Mouse (Mus musculus): Measurements from ENCODE around the gene Ltbp4. TPM values are rescaled to one million over a fixed set of nuclear protein-coding genes. Genes with fewer than 3 reads are reported as not detected.
A peak's percentile ranks its signal among the peaks of the same experiment; 100 is the strongest.

Ltbp4 gene
- polyA plus RNA-seq, 1 experiment from 2014 or later: 11.9 TPM

- no peak overlapping the region for H3K4me3 ChIP-seq (ENCODE audit: low read depth, low read length)
- no peaks in the 10 kb centered on the region for H3K36me3 ChIP-seq (ENCODE audit: control insufficient read depth, insufficient read depth, low read length)
- WGBS: 60% methylated on average over 2 of the region's 2 CpGs
- no peak overlapping the region for H3K9ac ChIP-seq (ENCODE audit: low read length)
- H3K4me1 ChIP-seq (replicated peaks; ENCODE audit: control insufficient read depth, insufficient read depth, low read length): peaks cover 7% of the 10 kb centered on the region; the same call in 1 of the 2 replicates
- H3K27ac ChIP-seq (ENCODE audit: low read depth, low read length): no peak overlapping the region
- peaks cover 33% of the 10 kb centered on the region for H3K27me3 ChIP-seq (ENCODE audit: control insufficient read depth, insufficient read depth, low read length)
- H3K4me2 ChIP-seq (ENCODE audit: low read depth, low read length, severe bottlenecking): no peak overlapping the region
- ATAC-seq (replicated peaks; ENCODE audit: low FRiP score) (no peak), DNase-seq (ENCODE audit: low spot score) (no peak)
- H3K9me3 ChIP-seq (ENCODE audit: control insufficient read depth, low read length): no peaks in the 10 kb centered on the region
Measured at GRCm38 (mm10) chr7:27359162-27359561, 21.7 kb upstream of the Ltbp4 start.

- WGBS: 24% methylated on average over 3 of the region's 3 CpGs
- Histone ChIP-seq H3K4me2 (ENCODE audit: low read depth, low read length, severe bottlenecking) (no peak overlapping the region), H3K27me3 (ENCODE audit: control insufficient read depth, insufficient read depth, low read length) (peaks cover 19% of the 10 kb centered on the region), H3K36me3 (ENCODE audit: control insufficient read depth, insufficient read depth, low read length) (no peaks in the 10 kb centered on the region), H3K9ac (ENCODE audit: low read length) (no peak overlapping the region), H3K4me3 (ENCODE audit: low read depth, low read length) (no peak overlapping the region), H3K4me1 (replicated peaks; ENCODE audit: control insufficient read depth, insufficient read depth, low read length) (peaks cover 6% of the 10 kb centered on the region; the same call in 1 of the 2 replicates), H3K27ac (ENCODE audit: low read depth, low read length) (no peak overlapping the region), H3K9me3 (ENCODE audit: control insufficient read depth, low read length) (no peaks in the 10 kb centered on the region)
- ATAC-seq (replicated peaks; ENCODE audit: low FRiP score) (no peak), DNase-seq (ENCODE audit: low spot score) (no peak)
Measured at GRCm38 (mm10) chr7:27357595-27357978, 20.1 kb upstream of the Ltbp4 start.

GRCm38 (mm10) chr7:27356861-27357594 lies 19.5 kb upstream of the Ltbp4 start, which contains the start of gene Gm20479:
Gene Gm20479, minus strand, starts transcription at chr7:27357419.
- Histone ChIP-seq H3K4me1 (replicated peaks; ENCODE audit: control insufficient read depth, insufficient read depth, low read length) (peaks cover 6% of the 10 kb centered on the region; the same call in 1 of the 2 replicates), H3K36me3 (ENCODE audit: control insufficient read depth, insufficient read depth, low read length) (no peaks in the 10 kb centered on the region), H3K9ac (ENCODE audit: low read length) (peak within 1 kb of the TSS; percentile 9; the same call in 1 of the 2 replicates), H3K9me3 (ENCODE audit: control insufficient read depth, low read length) (no peaks in the 10 kb centered on the region), H3K4me3 (ENCODE audit: low read depth, low read length) (peak within 1 kb of the TSS; percentile 68), H3K27me3 (ENCODE audit: control insufficient read depth, insufficient read depth, low read length) (peaks cover 14% of the 10 kb centered on the region), H3K27ac (ENCODE audit: low read depth, low read length) (no peak within 1 kb of the TSS), H3K4me2 (ENCODE audit: low read depth, low read length, severe bottlenecking) (peak within 1 kb of the TSS; percentile 68)
- 5% methylated on average over 27 of the region's 27 CpGs for WGBS
- DNase-seq (ENCODE audit: low spot score): no peak
- ATAC-seq (replicated peaks; ENCODE audit: low FRiP score): no peak

GRCm38 (mm10) chr7:27356248-27356647 lies 18.8 kb upstream of the Ltbp4 start:
- Histone ChIP-seq H3K36me3 (ENCODE audit: control insufficient read depth, insufficient read depth, low read length) (no peaks in the 10 kb centered on the region; the same call in 1 of the 2 replicates), H3K9ac (ENCODE audit: low read length) (peak overlapping the region; percentile 9; the same call in 1 of the 2 replicates), H3K4me3 (ENCODE audit: low read depth, low read length) (peak overlapping the region; percentile 68), H3K4me2 (ENCODE audit: low read depth, low read length, severe bottlenecking) (peak overlapping the region; percentile 68), H3K9me3 (ENCODE audit: control insufficient read depth, low read length) (no peaks in the 10 kb centered on the region), H3K4me1 (replicated peaks; ENCODE audit: control insufficient read depth, insufficient read depth, low read length) (peaks cover 6% of the 10 kb centered on the region; the same call in 1 of the 2 replicates), H3K27ac (ENCODE audit: low read depth, low read length) (no peak overlapping the region), H3K27me3 (ENCODE audit: control insufficient read depth, insufficient read depth, low read length) (peaks cover 14% of the 10 kb centered on the region)
- 3% methylated on average over 16 of the region's 16 CpGs for WGBS
- DNase-seq (ENCODE audit: low spot score) (no peak), ATAC-seq (replicated peaks; ENCODE audit: low FRiP score) (peak; percentile 44)

GRCm38 (mm10) chr7:27355745-27356240 lies 18.3 kb upstream of the Ltbp4 start, which contains the start of gene Shkbp1:
Gene Shkbp1, minus strand, starts transcription at chr7:27356019.
- Histone ChIP-seq H3K36me3 (ENCODE audit: control insufficient read depth, insufficient read depth, low read length) (no peaks in the 10 kb centered on the region; the same call in 1 of the 2 replicates), H3K9ac (ENCODE audit: low read length) (peak within 1 kb of the TSS; percentile 67), H3K4me1 (replicated peaks; ENCODE audit: control insufficient read depth, insufficient read depth, low read length) (peaks cover 6% of the 10 kb centered on the region; the same call in 1 of the 2 replicates), H3K27ac (ENCODE audit: low read depth, low read length) (no peak within 1 kb of the TSS), H3K4me2 (ENCODE audit: low read depth, low read length, severe bottlenecking) (peak within 1 kb of the TSS; percentile 68), H3K9me3 (ENCODE audit: control insufficient read depth, low read length) (no peaks in the 10 kb centered on the region), H3K4me3 (ENCODE audit: low read depth, low read length) (peak within 1 kb of the TSS; percentile 68), H3K27me3 (ENCODE audit: control insufficient read depth, insufficient read depth, low read length) (peaks cover 14% of the 10 kb centered on the region)
- DNase-seq (ENCODE audit: low spot score) (peak; percentile 92), ATAC-seq (replicated peaks; ENCODE audit: low FRiP score) (peak; percentile 94)
- WGBS: 1% methylated on average over 34 of the region's 34 CpGs

- no peak overlapping the region for H3K27ac ChIP-seq (ENCODE audit: low read depth, low read length)
- no peak for ATAC-seq (replicated peaks; ENCODE audit: low FRiP score)
- WGBS: 8% methylated on average over 14 of the region's 14 CpGs
- H3K36me3 ChIP-seq (ENCODE audit: control insufficient read depth, insufficient read depth, low read length): peaks cover 3% of the 10 kb centered on the region; the same call in 1 of the 2 replicates
- peak overlapping the region; percentile 68 for H3K4me3 ChIP-seq (ENCODE audit: low read depth, low read length)
- peak overlapping the region; percentile 67 for H3K9ac ChIP-seq (ENCODE audit: low read length)
- H3K4me1 ChIP-seq (replicated peaks; ENCODE audit: control insufficient read depth, insufficient read depth, low read length): peaks cover 6% of the 10 kb centered on the region; the same call in 1 of the 2 replicates
- no peak for DNase-seq (ENCODE audit: low spot score)
- no peaks in the 10 kb centered on the region for H3K9me3 ChIP-seq (ENCODE audit: control insufficient read depth, low read length)
- H3K27me3 ChIP-seq (ENCODE audit: control insufficient read depth, insufficient read depth, low read length): peaks cover 14% of the 10 kb centered on the region
- H3K4me2 ChIP-seq (ENCODE audit: low read depth, low read length, severe bottlenecking): peak overlapping the region; percentile 68
Measured at GRCm38 (mm10) chr7:27355261-27355660, 17.8 kb upstream of the Ltbp4 start.

GRCm38 (mm10) chr7:27354783-27355182 lies 17.3 kb upstream of the Ltbp4 start:
- Histone ChIP-seq H3K4me2 (ENCODE audit: low read depth, low read length, severe bottlenecking) (peak overlapping the region; percentile 68), H3K4me3 (ENCODE audit: low read depth, low read length) (peak overlapping the region; percentile 68), H3K9me3 (ENCODE audit: control insufficient read depth, low read length) (no peaks in the 10 kb centered on the region), H3K27me3 (ENCODE audit: control insufficient read depth, insufficient read depth, low read length) (peaks cover 14% of the 10 kb centered on the region), H3K36me3 (ENCODE audit: control insufficient read depth, insufficient read depth, low read length) (peaks cover 4% of the 10 kb centered on the region; the same call in 1 of the 2 replicates), H3K4me1 (replicated peaks; ENCODE audit: control insufficient read depth, insufficient read depth, low read length) (peaks cover 6% of the 10 kb centered on the region; the same call in 1 of the 2 replicates), H3K9ac (ENCODE audit: low read length) (peak overlapping the region; percentile 67; the same call in 1 of the 2 replicates), H3K27ac (ENCODE audit: low read depth, low read length) (no peak overlapping the region)
- WGBS: 44% methylated on average over 4 of the region's 4 CpGs
- ATAC-seq (replicated peaks; ENCODE audit: low FRiP score): no peak
- DNase-seq (ENCODE audit: low spot score): no peak

GRCm38 (mm10) chr7:27354144-27354543 lies 16.7 kb upstream of the Ltbp4 start:
- H3K27me3 ChIP-seq (ENCODE audit: control insufficient read depth, insufficient read depth, low read length): peaks cover 14% of the 10 kb centered on the region
- H3K4me2 ChIP-seq (ENCODE audit: low read depth, low read length, severe bottlenecking): peak overlapping the region; percentile 68
- H3K9ac ChIP-seq (ENCODE audit: low read length): no peak overlapping the region
- peaks cover 6% of the 10 kb centered on the region; the same call in 1 of the 2 replicates for H3K4me1 ChIP-seq (replicated peaks; ENCODE audit: control insufficient read depth, insufficient read depth, low read length)
- H3K27ac ChIP-seq (ENCODE audit: low read depth, low read length): no peak overlapping the region
- DNase-seq (ENCODE audit: low spot score) (no peak), ATAC-seq (replicated peaks; ENCODE audit: low FRiP score) (no peak)
- H3K36me3 ChIP-seq (ENCODE audit: control insufficient read depth, insufficient read depth, low read length): peaks cover 4% of the 10 kb centered on the region; the same call in 1 of the 2 replicates
- peak overlapping the region; percentile 68 for H3K4me3 ChIP-seq (ENCODE audit: low read depth, low read length)
- no peaks in the 10 kb centered on the region for H3K9me3 ChIP-seq (ENCODE audit: control insufficient read depth, low read length)
- WGBS: 23% methylated on average over 6 of the region's 6 CpGs

Measured in forebrain, embryonic 11.5 days (tissue).